Mouse (Mus musculus): ENCODE measurements around the gene Rnf169.

Gene Rnf169

DNA sequence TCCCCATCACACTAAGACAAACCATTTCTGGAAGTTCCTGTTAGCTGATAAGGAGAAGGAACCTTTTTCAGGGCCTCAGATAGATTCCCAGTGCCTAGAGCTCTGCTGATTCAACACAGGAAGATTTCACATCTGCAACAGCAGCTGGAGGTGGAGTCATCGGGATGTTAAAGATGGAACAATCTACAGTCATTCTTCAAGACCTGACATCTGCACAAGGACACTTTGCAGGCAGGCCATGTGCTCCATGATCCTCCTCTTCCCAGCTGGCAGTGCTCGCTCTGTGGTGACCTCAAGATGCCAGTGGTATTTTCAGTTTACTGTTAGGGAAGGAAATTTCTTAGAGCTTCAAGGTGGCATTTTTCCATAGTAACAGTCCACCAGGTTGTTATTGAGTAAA is 87.9 kb downstream of the Rnf169 start:
- DNase-seq (ENCODE audit: low spot score) = no peak

DNA sequence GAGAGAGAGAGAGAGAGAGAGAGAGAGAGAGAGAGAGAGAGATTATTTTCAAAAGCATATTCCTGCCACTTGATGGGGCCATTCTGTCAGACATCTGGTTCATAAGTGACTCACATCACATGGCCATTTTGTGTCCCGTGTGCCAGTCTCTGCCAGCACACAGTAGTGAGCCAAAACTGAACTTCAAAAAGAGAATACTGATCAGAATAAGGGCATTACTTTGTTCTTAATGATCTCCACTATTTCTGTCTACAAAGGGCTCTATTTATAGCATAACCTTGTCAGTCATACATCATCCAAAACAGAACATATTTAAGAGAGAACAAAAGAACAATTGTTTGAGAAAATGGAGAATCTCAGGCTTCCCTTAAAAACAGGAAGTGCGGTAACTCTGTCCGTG is 88.8 kb downstream of the Rnf169 start:
- no peak for DNase-seq (ENCODE audit: low spot score)

DNA sequence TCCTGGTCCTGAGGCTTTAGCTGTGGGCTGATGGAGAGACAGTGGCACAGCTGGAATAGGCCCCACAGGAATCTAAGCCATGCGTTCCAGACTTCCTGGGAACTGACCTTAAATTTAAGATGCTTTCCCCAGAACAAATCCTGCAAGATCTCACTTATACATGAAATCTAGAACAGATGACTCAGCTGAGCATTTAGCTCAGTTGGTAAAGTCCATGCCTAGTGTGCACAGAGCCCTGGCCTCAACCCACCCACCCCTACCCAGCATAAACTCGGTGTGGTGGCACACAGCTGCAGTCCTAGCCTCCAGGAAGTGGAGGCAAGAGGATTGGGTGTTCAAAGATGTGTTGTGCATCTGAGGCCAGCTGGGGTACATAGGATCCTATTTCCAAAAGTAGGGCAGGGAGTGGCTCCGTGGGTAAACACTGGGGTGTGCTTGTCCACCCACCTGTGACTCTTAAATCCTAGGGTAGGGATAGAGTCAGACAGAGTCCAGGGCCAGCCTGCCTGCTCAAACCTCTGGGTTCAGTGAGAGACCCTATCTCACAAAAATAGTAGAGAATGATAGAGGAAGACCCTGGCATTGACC is 90.0 kb downstream of the Rnf169 start:
- no peak for DNase-seq (ENCODE audit: low spot score)

DNA sequence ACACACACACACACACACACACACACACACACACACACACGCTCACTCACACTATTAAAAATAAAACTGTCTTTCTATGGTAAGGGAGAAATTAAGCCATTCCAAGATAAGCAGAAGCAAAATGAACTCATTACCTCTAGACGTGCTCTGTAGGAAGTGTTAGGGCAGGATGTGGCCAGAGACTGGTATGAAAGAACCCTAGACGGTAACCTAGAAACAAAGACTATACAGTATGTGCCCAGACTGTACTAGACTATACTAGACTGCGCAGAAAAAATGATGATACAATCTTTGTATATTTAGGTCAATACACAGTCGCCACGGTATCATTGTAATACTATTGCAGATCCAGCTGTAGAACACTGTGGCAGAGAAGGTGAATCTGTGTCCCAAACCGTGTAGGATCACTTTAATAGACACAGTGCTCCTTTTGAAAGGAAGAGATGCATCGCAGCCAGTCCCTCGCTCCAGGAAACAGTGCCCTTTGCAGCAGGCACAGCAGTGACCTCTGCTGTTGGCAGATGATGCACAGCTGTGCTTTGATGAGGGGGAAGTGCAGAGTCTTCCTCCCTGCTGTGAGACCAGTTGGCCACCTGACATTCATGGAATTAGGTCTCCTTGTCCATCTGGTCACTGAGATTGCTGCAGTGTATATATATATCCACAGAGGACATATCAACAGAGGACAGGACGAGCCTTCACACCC is 90.9 kb downstream of the Rnf169 start:
- no peak for DNase-seq (ENCODE audit: low spot score)

DNA sequence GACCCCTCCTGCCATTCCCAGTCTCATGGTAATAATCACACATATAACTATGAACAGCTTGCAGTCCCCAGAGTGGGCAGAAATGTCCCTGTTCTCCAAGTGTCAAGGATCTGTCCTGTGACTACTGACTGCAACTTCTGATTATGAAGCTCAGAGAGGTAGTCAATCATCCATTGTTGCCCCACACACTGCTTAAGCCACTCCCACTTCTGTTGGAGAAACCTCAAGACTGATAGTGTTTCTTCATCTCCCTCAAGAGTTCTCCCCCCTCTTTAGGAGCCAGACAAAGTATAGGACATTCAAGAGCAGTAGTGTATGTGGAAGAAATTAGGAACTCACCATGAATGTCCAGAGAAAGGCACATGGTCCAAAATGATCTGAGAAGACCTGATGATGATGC is 92.5 kb downstream of the Rnf169 start:
- no peak for DNase-seq (ENCODE audit: low spot score)

DNA sequence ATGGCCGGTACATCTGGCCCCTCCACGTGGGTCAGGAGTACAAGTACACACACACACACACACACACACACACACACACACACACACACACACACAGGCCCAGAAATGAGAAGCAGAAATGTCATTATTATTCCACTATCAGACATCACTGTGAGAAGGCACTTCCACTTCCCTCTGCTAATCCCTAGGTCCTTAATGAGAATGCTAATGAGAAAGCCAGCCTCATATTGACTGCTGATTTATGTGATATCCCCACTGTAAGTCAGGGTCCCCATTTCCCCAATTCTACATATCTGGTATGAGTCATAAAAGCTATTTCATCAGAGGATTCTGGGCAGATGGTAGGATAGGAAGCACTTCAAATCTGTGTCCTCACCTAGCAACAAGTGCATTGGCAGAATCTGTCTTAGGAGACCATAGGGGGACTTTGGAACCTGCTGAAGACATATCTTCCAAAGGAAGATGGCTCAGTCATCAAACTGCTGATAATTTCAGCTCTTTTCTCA is 93.0 kb downstream of the Rnf169 start:
- DNase-seq (ENCODE audit: low spot score) = no peak

DNA sequence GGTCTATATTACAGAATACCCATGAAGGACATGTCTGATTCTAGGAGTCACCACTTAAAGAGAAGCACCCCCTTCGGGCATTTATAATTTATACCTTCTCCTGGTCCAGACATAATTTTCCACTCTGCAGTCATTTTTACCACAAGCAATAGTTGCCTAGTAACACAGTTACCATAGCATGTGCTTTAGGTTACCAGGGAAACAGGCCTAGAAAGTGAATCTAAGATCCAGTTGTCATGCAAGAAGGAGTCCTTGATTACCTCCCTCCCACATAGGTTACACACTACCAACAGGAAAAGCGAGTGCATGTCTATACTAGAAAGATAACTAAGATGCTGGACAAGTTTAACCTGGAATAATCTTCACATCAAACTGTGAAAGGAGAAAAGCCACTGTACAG is 102.0 kb downstream of the Rnf169 start:
- no peak for DNase-seq (ENCODE audit: low spot score)

DNA sequence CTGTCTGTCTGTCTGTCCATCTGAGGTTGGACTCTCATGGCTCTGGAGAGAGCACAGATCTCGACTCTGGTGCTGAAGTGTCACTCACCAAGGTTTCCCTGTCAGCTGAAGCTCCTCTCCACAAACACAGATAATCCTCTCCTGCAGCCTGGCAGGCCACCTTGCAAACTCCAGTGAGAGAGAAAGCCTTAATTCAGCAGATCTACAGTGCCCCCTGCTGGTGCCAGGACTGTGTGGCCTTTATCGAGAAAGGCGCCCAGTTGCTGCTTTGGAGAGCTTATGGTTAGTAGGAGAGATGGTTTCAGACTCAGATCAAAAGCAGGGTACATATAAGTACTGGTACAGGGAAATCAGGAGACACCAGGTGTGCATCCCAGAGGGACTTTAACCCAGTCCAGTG is 103.9 kb downstream of the Rnf169 start:
- peak; percentile 73 for DNase-seq (ENCODE audit: low spot score)

DNA sequence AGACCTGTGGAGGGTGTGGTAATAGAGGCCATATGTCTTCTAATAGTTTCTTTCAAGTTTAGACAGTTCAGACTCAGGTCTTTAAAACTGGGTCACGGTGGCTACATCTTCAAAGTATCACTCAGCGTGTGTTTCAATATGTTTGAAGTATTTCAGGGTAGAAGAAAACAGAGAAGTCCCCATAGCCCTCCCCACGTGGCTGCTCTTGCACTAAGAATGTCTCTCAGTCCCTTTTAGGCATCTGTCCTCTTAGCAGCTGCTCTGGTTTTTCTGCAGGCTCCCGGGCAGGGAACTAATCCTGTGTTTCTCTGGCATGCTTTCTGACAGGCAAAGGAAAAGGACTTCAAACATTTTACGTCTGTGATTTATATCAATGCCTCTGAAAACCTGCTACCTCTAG is 104.4 kb downstream of the Rnf169 start:
- DNase-seq (ENCODE audit: low spot score) = no peak

DNA sequence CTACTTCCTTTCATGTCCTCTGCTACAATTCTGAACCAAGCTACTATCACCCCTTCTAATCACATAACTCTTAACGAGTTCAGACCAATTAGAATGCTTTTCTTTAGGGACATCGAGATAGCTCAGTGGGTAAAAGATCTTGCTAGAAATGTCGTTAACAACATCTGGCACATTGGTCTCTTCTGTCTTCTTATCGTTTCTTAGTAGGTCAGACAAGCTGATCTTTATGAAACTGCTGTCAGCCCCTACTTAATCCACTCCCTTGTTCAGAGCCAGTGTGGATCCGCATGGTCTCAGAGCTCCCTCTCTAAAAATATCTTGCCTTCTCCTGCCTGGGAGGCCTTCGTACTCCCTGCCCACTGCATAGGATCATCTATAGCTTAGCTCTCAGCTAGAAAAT is 106.3 kb downstream of the Rnf169 start:
- DNase-seq (ENCODE audit: low spot score) = no peak

Measured in ovary, postnatal 14 days (tissue).